Mouse (Mus musculus): ENCODE measurements around the gene Cldn11. TPM values are rescaled to one million over a fixed set of nuclear protein-coding genes. Genes with fewer than 3 reads are reported as not detected.
A peak's percentile ranks its signal among the peaks of the same experiment; 100 is the strongest.

Cldn11 gene
- total RNA-seq (2014; rRNA removed) (29.0 and 51.6 TPM in 2 replicates), polyA plus RNA-seq (2015; fragmentation: Nextera tagmentation; extraction: Ambion mirVana) (44.2 and 60.9 TPM in 2 replicates)

DNA sequence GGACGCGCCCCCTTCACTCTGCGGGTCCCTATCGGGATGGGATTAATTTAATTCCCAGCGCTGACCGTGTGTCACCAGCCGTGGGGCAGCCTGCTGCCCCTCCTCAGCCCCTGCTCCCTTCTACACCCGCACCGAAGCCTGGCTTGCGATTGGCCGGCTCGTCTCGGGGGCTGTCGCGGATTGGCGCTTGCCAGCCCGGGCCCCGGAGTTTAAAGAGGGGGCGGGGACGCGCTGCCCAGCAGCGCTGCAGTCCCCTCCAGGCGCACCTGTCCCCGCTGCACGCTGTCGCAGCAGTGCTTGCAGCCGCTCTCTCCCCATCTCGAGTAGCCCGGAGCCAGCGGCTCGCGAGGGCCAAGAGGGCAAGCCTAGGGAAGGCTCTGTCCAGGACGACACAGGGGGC lies at the start of gene Cldn11:
Cldn11 (plus strand) TSS at position 215 of the 400 bp plus-strand sequence.
- Histone ChIP-seq H3K4me3 (ENCODE audit: low read depth, low read length) (peak within 1 kb of the TSS; percentile 40), H3K27me3 (ENCODE audit: insufficient read depth, low read length) (peaks cover 7% of the 10 kb centered on the region; the same call in 1 of the 2 replicates), H3K9me3 (ENCODE audit: low read length) (no peaks in the 10 kb centered on the region), H3K9ac (peak within 1 kb of the TSS; percentile 28; the same call in 1 of the 2 replicates), H3K4me2 (ENCODE audit: low read depth) (peak within 1 kb of the TSS; percentile 92), H3K36me3 (ENCODE audit: insufficient read depth) (no peaks in the 10 kb centered on the region), H3K27ac (ENCODE audit: low read depth, low read length) (no peak within 1 kb of the TSS), H3K4me1 (ENCODE audit: insufficient read depth) (peaks cover 9% of the 10 kb centered on the region)
- ATAC-seq (peak; percentile 53), DNase-seq (peak; percentile 62)
- WGBS = 4% methylated on average over 33 of the region's 33 CpGs
- no peak for TF ChIP-seq CTCF (IDR thresholded peaks at IDR 0.05; ENCODE audit: low read depth)

DNA sequence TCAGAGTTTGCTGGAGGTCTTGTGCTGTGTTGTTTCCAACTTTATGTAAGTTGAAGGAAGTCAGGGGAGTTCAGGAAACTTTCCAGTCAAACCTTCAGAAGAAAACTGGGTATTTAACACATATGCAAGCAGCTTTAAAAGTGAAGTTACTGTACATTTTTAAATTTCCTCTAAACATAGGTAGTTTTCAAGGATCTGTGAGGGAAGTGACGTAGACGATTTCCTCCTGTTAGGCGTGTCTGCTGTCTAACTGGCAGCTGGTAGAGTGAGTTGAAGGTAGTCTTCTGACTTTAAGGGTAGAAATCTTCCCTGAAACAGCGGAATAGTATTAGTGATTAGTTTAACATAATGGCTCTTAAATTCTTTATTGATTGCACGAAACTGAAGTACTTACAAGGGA lies 49.7 kb upstream of the Cldn11 start:
- H3K4me3 ChIP-seq (ENCODE audit: low read depth, low read length) = no peak overlapping the region
- ATAC-seq (no peak), DNase-seq (no peak)
- 75% methylated on average over 5 of the region's 5 CpGs for WGBS
- TF ChIP-seq CTCF (IDR thresholded peaks at IDR 0.05; ENCODE audit: low read depth) = no peak
- peaks cover 21% of the 10 kb centered on the region; the same call in 1 of the 2 replicates for H3K4me1 ChIP-seq (ENCODE audit: insufficient read depth)
- no peak overlapping the region for H3K9ac ChIP-seq
- no peaks in the 10 kb centered on the region for H3K9me3 ChIP-seq (ENCODE audit: low read length)
- no peaks in the 10 kb centered on the region for H3K27me3 ChIP-seq (ENCODE audit: insufficient read depth, low read length)
- peak overlapping the region; percentile 25; the same call in 1 of the 2 replicates for H3K4me2 ChIP-seq (ENCODE audit: low read depth)
- H3K36me3 ChIP-seq (ENCODE audit: insufficient read depth) = peaks cover 4% of the 10 kb centered on the region; the same call in 1 of the 2 replicates
- H3K27ac ChIP-seq (ENCODE audit: low read depth, low read length) = no peak overlapping the region

DNA sequence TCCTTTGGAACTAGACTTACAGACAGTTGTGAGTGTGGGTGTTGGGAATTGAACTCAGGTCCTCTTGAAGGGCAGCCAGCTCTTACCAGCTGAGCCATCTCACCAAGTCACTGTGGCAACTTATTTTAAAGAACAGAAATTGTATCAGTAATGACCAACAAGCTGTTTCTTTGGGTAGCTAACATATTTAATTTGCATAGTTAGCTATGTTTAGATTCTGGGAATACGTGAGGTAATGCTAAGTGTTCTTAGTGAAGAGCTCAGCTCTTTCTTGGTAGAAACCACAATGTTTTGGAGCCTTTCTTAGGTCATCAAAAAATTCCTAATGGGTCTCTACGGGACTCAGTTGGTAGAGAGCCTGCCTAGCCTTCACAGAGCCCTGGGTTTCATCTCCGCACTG lies 48.9 kb upstream of the Cldn11 start:
- H3K36me3 ChIP-seq (ENCODE audit: insufficient read depth) = peaks cover 4% of the 10 kb centered on the region; the same call in 1 of the 2 replicates
- no peaks in the 10 kb centered on the region for H3K27me3 ChIP-seq (ENCODE audit: insufficient read depth, low read length)
- H3K4me1 ChIP-seq (ENCODE audit: insufficient read depth) = peaks cover 21% of the 10 kb centered on the region; the same call in 1 of the 2 replicates
- 86% methylated on average over 3 of the region's 3 CpGs for WGBS
- no peak for DNase-seq
- no peak for ATAC-seq
- TF ChIP-seq CTCF (IDR thresholded peaks at IDR 0.05; ENCODE audit: low read depth) = no peak
- no peak overlapping the region for H3K27ac ChIP-seq (ENCODE audit: low read depth, low read length)
- H3K9me3 ChIP-seq (ENCODE audit: low read length) = no peaks in the 10 kb centered on the region
- H3K4me2 ChIP-seq (ENCODE audit: low read depth) = no peak overlapping the region
- H3K9ac ChIP-seq = no peak overlapping the region
- H3K4me3 ChIP-seq (ENCODE audit: low read depth, low read length) = no peak overlapping the region

DNA sequence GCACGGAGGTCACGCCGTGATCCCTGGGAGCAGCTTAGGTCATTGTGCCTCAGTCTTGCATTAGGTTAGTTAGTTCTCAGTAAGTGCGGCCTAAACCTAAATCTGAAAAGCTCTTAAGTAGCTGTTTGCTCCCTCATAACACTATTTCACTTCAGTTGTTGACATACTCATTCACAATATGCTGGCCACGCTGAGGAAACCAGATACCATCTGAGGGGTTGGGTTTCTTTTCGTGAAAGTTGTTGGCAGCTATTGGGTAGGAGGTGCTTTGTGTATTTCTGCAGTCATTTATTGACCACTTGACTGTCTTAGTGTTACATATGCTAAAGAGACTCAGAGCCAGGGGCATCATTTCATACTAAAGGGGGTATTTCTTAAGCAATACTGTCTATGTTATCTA lies 44.8 kb upstream of the Cldn11 start:
- DNase-seq (no peak), ATAC-seq (no peak)
- H3K9me3 ChIP-seq (ENCODE audit: low read length) = no peaks in the 10 kb centered on the region
- WGBS = 80% methylated on average over 6 of the region's 6 CpGs
- no peak overlapping the region for H3K4me3 ChIP-seq (ENCODE audit: low read depth, low read length)
- no peak overlapping the region for H3K9ac ChIP-seq
- H3K36me3 ChIP-seq (ENCODE audit: insufficient read depth) = no peaks in the 10 kb centered on the region
- H3K4me1 ChIP-seq (ENCODE audit: insufficient read depth) = peaks cover 15% of the 10 kb centered on the region; the same call in 1 of the 2 replicates
- H3K27me3 ChIP-seq (ENCODE audit: insufficient read depth, low read length) = no peaks in the 10 kb centered on the region
- no peak for TF ChIP-seq CTCF (IDR thresholded peaks at IDR 0.05; ENCODE audit: low read depth)
- H3K4me2 ChIP-seq (ENCODE audit: low read depth) = no peak overlapping the region
- no peak overlapping the region for H3K27ac ChIP-seq (ENCODE audit: low read depth, low read length)

DNA sequence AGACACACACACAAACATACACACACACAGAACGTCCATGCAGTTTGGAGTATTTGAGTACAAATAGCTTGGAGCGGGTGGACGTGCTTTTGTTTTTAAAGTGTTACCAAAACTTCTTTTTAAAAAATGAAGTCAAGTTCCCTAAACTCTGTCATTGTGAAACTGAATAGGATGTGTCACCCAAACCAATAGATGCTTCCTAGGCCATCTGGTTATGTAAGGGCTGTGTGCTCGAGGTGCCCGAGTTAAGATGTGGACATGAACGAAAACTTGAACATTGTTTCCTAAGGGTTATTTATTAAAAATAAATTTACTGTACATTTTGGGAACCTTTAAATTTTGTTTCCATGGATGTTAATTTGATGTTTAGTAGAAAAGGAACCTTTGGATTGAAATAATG lies 43.1 kb upstream of the Cldn11 start:
- Histone ChIP-seq H3K27ac (ENCODE audit: low read depth, low read length) (no peak overlapping the region), H3K36me3 (ENCODE audit: insufficient read depth) (no peaks in the 10 kb centered on the region), H3K4me3 (ENCODE audit: low read depth, low read length) (no peak overlapping the region), H3K4me1 (ENCODE audit: insufficient read depth) (peaks cover 8% of the 10 kb centered on the region; the same call in 1 of the 2 replicates), H3K9me3 (ENCODE audit: low read length) (no peaks in the 10 kb centered on the region), H3K9ac (no peak overlapping the region), H3K4me2 (ENCODE audit: low read depth) (no peak overlapping the region), H3K27me3 (ENCODE audit: insufficient read depth, low read length) (no peaks in the 10 kb centered on the region)
- DNase-seq (no peak), ATAC-seq (no peak)
- 86% methylated on average over 6 of the region's 6 CpGs for WGBS
- no peak for TF ChIP-seq CTCF (IDR thresholded peaks at IDR 0.05; ENCODE audit: low read depth)

DNA sequence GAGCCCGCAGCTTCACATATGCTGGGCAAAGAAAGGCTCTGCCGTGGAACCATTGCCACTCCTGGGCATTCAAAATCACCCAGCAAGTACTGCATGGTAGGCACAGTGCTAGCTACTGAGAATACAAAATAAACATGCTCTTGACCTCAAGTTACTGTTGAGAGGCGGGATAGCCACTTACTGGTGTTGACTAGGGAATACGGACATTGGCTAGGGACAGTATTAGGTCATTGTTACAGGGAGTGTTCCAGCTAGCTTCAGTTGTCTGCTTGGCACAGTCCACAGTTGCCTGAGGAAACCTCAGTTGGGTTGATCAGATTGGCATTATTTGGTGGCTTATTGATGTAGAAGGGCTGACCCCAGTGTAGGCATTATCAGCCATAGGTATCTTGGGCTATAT lies 42.0 kb upstream of the Cldn11 start:
- Histone ChIP-seq H3K9me3 (ENCODE audit: low read length) (no peaks in the 10 kb centered on the region), H3K4me3 (ENCODE audit: low read depth, low read length) (no peak overlapping the region), H3K4me2 (ENCODE audit: low read depth) (no peak overlapping the region), H3K27me3 (ENCODE audit: insufficient read depth, low read length) (no peaks in the 10 kb centered on the region), H3K36me3 (ENCODE audit: insufficient read depth) (no peaks in the 10 kb centered on the region), H3K27ac (ENCODE audit: low read depth, low read length) (no peak overlapping the region), H3K9ac (no peak overlapping the region), H3K4me1 (ENCODE audit: insufficient read depth) (peaks cover 8% of the 10 kb centered on the region; the same call in 1 of the 2 replicates)
- TF ChIP-seq CTCF (IDR thresholded peaks at IDR 0.05; ENCODE audit: low read depth) = no peak
- no peak for DNase-seq
- 0 out of 2 replicates have a peak, but pooled peaks have one; percentile 5 for ATAC-seq
- WGBS = 72% methylated on average over 4 of the region's 4 CpGs

DNA sequence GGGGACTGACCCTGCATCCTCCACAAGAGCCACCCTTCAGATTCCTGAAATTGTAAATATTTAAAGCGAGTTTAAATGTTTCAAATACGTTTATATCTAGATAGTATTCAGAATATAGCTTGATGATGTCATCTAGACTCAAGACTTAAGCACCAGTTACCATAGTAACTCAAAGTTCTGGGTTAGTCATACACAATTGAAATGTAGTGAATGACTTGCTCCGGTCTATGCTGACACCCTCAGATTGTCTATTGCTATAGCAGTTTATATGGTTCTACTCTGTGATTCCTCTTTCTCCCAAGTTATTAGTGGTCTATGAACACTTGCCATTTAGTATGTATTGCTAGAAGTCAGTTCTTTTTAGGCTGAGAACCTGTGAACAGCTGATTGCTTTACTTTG lies 40.6 kb upstream of the Cldn11 start:
- Histone ChIP-seq H3K9me3 (ENCODE audit: low read length) (no peaks in the 10 kb centered on the region), H3K4me1 (ENCODE audit: insufficient read depth) (peaks cover 8% of the 10 kb centered on the region; the same call in 1 of the 2 replicates), H3K9ac (no peak overlapping the region), H3K4me3 (ENCODE audit: low read depth, low read length) (no peak overlapping the region), H3K27ac (ENCODE audit: low read depth, low read length) (no peak overlapping the region), H3K27me3 (ENCODE audit: insufficient read depth, low read length) (no peaks in the 10 kb centered on the region), H3K4me2 (ENCODE audit: low read depth) (no peak overlapping the region), H3K36me3 (ENCODE audit: insufficient read depth) (peaks cover 6% of the 10 kb centered on the region; the same call in 1 of the 2 replicates)
- ATAC-seq (peak; percentile 97), DNase-seq (peak; percentile 54)
- 44% methylated on average over 3 of the region's 3 CpGs for WGBS
- TF ChIP-seq CTCF (IDR thresholded peaks at IDR 0.05; ENCODE audit: low read depth) = peak; percentile 70

Data from forebrain, postnatal 0 days (tissue).